ENCODE assay signal across 16 mouse cellular contexts in the genomic region with DNA sequence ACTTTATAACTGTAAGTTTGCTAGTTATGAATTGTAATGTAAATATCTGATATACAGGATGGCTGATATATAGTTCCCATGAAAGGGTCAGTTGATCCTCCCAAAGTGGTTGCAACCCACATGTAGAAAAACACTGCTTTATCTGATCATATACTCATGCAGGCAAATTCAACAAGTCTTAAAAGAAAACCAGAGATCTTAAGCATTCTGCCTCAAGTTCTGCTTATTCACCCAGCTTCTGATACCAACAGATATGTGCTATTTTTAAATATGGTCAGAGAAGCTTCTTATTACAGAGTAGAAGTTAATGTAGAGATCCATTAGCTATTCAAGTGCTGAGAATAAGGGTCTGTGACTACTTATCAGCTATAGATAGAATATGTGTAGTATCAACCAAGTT. TPM values are rescaled to one million over a fixed set of nuclear protein-coding genes. Genes with fewer than 3 reads are reported as not detected.
"Had no signal": no experiment of that assay in that cellular context is flagged by ENCODE, and none has a peak within 500 bp of the region (broad histone marks: within the 10 kb centered on the region; RNA-seq: fewer than 3 reads in every experiment).

No protein-coding gene starts in this region.

- H3K9ac ChIP-seq: lung, embryonic 14.5 days; midbrain, embryonic 12.5 days; midbrain, embryonic 15.5 days; neural tube, embryonic 12.5 days; stomach, embryonic 15.5 days had no signal

- ATAC-seq: midbrain, embryonic 15.5 days had no signal

- H3K36me3 ChIP-seq: midbrain, embryonic 12.5 days; midbrain, embryonic 15.5 days; neural tube, embryonic 12.5 days; stomach, embryonic 15.5 days had no signal

- H3K4me3 ChIP-seq: megakaryocyte, embryonic 14.5 days; midbrain, embryonic 10.5 days; midbrain, embryonic 12.5 days; midbrain, embryonic 15.5 days; neural tube, embryonic 12.5 days; stomach, embryonic 15.5 days had no signal

- DNase-seq: lung, adult 18-20 months; lung, embryonic 14.5 days; lung, postnatal 10 days; lung, postnatal 4 days; right cerebral cortex, postnatal 14 days; thymus, adult 2 months; thymus, postnatal 25 days; thymus, postnatal 4 days had no signal

- H3K27ac ChIP-seq: midbrain, embryonic 10.5 days; midbrain, embryonic 12.5 days; midbrain, embryonic 15.5 days; neural tube, embryonic 12.5 days; stomach, embryonic 15.5 days; stomach, postnatal 0 days had no signal

- H3K9me3 ChIP-seq: megakaryocyte, embryonic 14.5 days; midbrain, embryonic 10.5 days; midbrain, embryonic 12.5 days; midbrain, embryonic 15.5 days; neural tube, embryonic 12.5 days; stomach, embryonic 15.5 days had no signal

- H3K27me3 ChIP-seq: megakaryocyte, embryonic 14.5 days; midbrain, embryonic 12.5 days; midbrain, embryonic 15.5 days; neural tube, embryonic 12.5 days; stomach, embryonic 15.5 days had no signal

- H3K4me2 ChIP-seq: lung, embryonic 14.5 days; midbrain, embryonic 12.5 days; midbrain, embryonic 15.5 days; neural tube, embryonic 12.5 days; stomach, embryonic 15.5 days had no signal

RNA-seq across cellular contexts. Expression of gene Sugct, which starts 6.0 kb away (rescaled TPM):
- total RNA-seq: monocyte, adult 5-6 weeks had no signal
